Mouse (Mus musculus) lung, postnatal 14 days (tissue): Measurements from ENCODE around the gene Gm13101.
"Not testable (repeated sequence)": the region's sequence is repeated elsewhere in the genome, so short reads cannot be mapped to it uniquely, and the experiment has no call there.

Experiments used
- DNase-seq: peaks from one replicate; pipeline ENCODE4 v3.0.0; 2021

Gm13101 gene

DNA sequence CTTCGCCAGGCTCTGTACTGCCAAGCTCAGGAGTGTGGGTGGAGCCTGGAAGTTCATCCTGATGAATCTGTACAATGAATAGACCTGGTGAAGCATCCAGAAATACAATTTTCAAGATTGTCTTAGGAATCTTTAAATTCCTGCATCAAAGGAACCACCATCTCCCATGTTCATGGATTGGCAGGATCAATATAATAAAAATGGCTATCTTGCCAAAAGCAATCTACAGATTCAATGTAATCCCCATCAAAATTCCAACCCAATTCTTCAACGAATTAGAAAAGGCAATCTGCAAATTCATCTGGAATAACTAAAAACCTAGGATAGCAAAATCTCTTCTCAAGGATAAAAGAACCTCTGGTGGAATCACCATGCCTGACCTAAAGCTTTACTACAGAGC lies at the start of gene Gm13101:
Gene Gm13101, minus strand, starts transcription at position 101 of the 400 bp plus-strand sequence.
- not testable (repeated sequence) for DNase-seq

DNA sequence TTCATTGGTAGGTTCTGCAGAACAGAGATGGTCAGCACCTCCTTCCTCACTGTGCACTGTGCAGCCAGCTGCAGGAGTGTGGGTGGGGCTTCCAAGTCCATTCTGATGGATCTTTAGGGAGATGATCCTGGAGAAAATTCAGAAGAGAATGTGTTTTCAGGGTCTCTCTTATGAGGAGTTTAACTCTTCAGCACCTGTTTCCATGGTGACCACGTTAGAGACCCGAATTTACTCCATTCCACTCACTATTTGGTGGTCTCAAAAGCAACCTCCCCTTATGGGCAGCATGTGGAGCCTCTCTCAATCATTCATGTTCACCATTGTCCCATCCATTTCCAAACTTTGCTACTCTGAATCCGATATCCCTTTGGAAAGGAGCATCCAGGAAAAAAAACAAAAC lies 27.5 kb upstream of the Gm13101 start, which contains the start of gene Pramef17:
Gene Pramef17, minus strand, starts transcription at position 101 of the 400 bp plus-strand sequence.
- not testable (repeated sequence) for DNase-seq

DNA sequence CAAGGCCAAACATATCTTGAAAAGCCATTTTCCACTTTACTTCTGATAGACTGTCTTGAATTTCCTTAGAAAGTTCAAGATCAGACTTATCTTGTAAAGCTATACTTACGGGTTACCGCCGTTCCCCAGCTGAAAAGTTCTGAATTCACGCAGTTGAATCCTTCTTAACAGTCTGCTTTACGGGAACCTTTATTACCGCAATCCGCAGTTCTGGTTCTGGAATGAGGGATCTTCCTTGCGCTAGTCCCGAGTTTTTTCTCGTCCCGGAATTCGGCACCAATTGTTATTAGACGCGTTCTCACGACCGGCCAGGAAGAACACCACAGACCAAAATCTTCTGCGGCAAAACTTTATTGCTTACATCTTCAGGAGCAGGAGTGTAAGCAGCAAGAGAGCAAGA lies 21.4 kb upstream of the Gm13101 start:
- peak; percentile 48 for DNase-seq

DNA sequence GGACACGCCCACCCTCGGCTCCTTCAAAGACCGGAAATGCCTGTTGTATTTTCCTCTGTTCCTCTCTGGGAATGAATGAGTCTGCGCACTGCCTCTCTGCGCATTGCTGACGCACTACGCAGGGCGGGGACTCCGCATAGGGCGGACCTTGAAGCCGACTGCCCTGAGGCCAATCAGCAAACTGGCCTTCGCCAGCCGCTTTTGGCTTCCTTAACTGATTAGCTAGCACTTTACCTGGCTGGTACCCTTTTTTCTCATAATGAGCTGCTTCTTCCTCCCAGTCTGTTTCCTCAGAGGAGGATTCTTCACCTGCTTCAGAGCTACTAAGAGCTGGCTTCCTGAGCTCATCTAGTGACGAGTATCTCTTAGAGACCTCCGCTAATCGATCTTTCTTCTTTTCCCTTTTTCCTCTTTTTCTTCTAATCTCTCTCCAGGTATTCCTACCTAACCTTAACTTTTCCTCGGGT lies 20.8 kb upstream of the Gm13101 start:
- DNase-seq, result peak; percentile 21

DNA sequence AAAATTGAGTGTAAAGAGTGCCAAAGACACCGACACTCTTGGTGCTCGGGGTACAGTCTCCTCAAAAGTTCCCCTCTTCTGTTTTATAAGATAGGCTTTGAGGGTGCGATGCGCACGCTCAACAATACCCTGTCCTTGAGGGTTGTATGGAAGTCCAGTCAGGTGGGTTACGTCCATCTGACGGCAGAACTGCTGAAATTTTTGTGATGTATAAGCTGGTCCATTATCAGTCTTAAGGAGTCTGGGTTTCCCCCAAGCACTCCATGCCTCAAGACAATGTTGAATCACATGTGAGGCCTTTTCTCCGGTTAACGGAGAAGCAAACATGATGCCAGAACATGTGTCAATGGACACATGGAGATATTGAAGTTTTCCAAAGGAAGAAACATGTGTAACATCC lies 19.0 kb upstream of the Gm13101 start:
- DNase-seq, result peak; percentile 3

DNA sequence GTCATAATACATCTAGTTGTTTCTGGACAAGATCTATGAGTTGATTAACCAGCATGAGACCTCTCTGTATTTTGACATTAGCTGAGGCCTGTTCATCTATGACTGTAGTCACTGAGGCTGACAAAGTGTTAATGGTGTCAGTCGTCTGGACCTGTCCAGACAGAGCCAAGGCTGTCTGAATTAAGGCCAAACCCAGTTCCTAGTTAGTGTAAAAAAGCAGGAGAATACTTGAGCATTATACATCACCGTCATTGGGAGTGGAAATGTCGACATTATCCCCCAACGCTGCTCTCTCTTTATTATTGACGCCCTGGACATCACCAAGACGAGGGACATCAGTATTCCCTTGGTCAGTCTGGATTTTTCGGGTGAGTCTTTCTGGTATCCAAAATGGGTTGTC lies 18.4 kb upstream of the Gm13101 start:
- DNase-seq, result peak; percentile 0

DNA sequence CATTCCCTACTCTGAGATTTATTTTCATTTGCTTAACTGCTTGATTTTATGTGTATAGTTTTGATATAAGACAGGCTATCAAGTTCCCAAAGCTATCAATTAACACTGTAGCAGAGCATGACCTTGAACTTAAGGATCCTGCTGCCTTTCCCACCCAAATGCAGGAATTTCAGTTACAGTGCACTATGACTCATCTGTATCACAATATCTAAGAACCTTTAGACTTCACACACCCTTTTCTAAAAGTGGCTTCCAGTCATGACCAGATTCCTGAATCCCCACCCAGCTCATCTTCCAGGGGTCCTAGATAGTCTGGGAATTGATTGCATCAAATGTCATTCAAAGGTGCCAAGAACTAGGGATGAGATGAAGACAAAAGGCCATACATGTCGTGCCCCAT lies 16.7 kb upstream of the Gm13101 start:
- not testable (repeated sequence) for DNase-seq

DNA sequence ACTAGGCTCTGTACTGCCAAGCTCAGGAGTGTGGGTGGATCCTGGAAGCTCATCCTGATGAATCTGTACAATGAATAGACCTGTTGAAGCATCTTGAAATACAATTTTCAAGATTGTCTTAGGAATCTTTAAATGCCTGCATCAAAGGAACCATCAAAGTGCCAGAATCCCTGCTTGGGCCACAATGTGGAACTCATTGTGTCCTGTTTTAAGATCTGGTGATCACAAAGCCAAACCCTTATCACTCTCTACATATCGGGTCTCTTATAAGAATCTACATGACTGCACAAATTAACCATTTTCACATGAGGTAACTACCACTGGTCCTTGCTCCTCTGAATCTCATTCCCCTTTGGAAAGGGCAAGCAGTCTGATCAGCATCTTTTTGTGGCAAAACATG lies 15.8 kb downstream of the Gm13101 start, which contains the start of gene Pramef25:
Gene Pramef25, minus strand, starts transcription at position 101 of the 400 bp plus-strand sequence.
- not testable (repeated sequence) for DNase-seq
